Mouse (Mus musculus): ENCODE results near the gene Rd3. TPM values are rescaled to one million over a fixed set of nuclear protein-coding genes. Genes with fewer than 3 reads are reported as not detected.

Rd3 gene
- polyA plus RNA-seq, 1 experiment from 2014 or later, result 0.14 TPM

DNA sequence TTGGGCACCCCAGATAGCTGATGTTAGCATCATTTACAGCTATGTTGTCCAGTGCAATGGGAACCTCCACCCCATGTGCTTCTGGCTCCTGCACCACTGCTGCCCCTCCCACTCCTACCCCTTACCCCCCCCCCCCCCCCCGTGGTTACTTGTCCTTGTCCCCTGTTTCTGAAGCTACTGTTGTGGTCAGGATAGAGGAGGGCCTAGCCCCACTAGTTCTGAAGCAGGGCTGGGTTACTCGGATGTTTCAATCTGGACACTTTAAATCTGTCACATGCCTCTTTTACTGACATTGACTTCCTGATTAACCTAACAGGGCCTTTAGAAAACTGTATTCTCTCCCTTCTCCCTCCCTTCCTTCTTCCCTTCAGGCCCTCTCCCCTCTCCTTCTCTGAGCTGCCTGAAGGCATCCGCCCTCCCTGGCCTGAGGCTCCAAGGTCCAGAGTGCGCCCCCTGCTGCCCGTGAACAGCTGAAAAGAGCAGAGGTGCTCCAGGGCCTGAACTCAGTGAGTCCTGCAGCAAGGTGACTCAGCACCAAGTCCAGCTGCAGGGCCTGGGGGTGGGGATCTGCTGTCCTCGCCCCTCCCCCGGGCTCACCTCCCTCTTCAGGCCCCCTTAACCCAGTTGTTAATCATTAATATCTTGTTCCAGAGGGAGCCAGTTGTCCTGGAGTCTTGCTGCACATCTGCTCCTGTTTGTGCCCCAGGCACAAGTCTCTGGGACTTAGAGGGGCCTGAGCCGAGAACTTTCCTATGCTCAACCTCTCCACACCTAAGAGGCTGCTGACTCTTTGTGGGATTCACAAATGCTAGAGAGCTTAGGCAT, 13.0 kb upstream of the Rd3 start:
- no peak overlapping the region for H3K4me2 ChIP-seq
- H3K27me3 ChIP-seq, result no peaks in the 10 kb centered on the region; the same call in 1 of the 2 replicates
- ATAC-seq (ENCODE audit: low read depth) (peak; percentile 84), DNase-seq (peak; percentile 76)
- peaks cover 8% of the 10 kb centered on the region for H3K4me1 ChIP-seq (replicated peaks)
- no peaks in the 10 kb centered on the region for H3K9me3 ChIP-seq (replicated peaks)
- whole genome bisulfite sequencing (ENCODE audit: insufficient replicate concordance), result 16% methylated on average over 8 of the region's 8 CpGs
- H3K9ac ChIP-seq, result no peak overlapping the region
- no peaks in the 10 kb centered on the region for H3K36me3 ChIP-seq
- peak overlapping the region; percentile 61 for H3K27ac ChIP-seq
- H3K4me3 ChIP-seq (replicated peaks), result no peak overlapping the region

DNA sequence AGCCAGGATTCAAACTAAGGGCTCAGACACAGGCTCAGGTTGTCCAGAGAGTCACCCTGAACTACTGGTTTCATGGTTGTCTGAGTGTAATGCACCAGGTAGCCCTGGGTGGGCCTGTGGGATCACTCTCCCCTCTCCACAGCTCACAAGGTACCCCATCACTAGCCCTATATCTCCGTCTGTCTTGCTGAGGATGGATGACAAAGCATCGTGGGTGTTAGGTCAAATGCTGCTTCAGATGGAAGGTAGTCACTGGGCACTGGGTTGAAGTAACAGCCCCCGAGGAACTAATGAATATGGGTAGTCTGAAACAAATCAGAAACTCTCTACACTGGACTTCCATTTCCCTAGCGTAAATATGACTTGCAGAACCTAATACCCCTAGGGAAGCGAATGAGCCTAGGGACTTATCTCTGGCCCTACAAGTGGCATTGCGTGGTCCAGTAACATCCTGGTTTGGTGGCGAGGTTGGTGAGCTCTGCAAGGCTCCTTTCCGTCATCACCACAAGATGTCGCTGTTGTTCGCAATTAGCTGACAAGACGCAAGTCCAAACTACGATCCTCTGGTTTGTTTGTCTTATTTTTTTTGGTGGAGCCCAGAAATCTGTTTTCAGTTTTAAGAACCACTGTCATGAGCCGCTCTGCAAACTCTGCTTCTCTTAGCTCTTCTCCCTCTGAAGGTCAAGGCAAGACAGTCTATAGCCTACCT, 12.2 kb upstream of the Rd3 start:
- H3K4me1 ChIP-seq (replicated peaks), result peaks cover 8% of the 10 kb centered on the region
- H3K36me3 ChIP-seq, result no peaks in the 10 kb centered on the region
- H3K9ac ChIP-seq, result no peak overlapping the region
- ATAC-seq (ENCODE audit: low read depth) (peak; percentile 60), DNase-seq (peak; percentile 62)
- H3K27me3 ChIP-seq, result no peaks in the 10 kb centered on the region; the same call in 1 of the 2 replicates
- no peaks in the 10 kb centered on the region for H3K9me3 ChIP-seq (replicated peaks)
- H3K4me3 ChIP-seq (replicated peaks), result no peak overlapping the region
- H3K27ac ChIP-seq, result peak overlapping the region; percentile 61
- H3K4me2 ChIP-seq, result no peak overlapping the region
- whole genome bisulfite sequencing (ENCODE audit: insufficient replicate concordance), result 11% methylated on average over 13 of the region's 13 CpGs

DNA sequence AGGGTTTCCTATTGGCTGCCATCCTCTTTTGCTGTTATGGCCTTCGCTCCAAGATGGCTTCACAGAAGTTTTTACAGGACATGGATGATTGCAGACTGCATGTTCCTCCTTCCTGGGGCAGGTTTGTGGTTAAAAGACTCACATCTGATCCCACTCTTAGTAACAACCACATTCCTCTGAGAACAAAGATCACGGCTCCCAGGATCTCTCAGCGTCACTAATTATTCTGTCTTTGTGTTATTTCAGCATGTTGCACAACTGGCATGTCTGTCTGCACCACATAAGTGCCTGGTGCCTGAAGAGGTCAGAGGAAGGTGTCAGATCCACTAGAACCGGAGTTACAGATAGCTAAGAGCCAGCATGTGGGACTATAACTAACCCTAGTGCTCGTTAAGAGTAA, 7.2 kb upstream of the Rd3 start:
- Histone ChIP-seq H3K4me3 (replicated peaks) (no peak overlapping the region), H3K27ac (no peak overlapping the region), H3K9me3 (replicated peaks) (no peaks in the 10 kb centered on the region), H3K9ac (no peak overlapping the region), H3K4me1 (replicated peaks) (peaks cover under 1% of the 10 kb centered on the region; the same call in 1 of the 2 replicates), H3K36me3 (no peaks in the 10 kb centered on the region), H3K4me2 (no peak overlapping the region), H3K27me3 (0 out of 2 replicates have a peak, but pooled peaks cover 2% of the 10 kb centered on the region)
- 63% methylated on average over 5 of the region's 5 CpGs for WGBS (ENCODE audit: insufficient replicate concordance)
- DNase-seq (no peak), ATAC-seq (ENCODE audit: low read depth) (no peak)

DNA sequence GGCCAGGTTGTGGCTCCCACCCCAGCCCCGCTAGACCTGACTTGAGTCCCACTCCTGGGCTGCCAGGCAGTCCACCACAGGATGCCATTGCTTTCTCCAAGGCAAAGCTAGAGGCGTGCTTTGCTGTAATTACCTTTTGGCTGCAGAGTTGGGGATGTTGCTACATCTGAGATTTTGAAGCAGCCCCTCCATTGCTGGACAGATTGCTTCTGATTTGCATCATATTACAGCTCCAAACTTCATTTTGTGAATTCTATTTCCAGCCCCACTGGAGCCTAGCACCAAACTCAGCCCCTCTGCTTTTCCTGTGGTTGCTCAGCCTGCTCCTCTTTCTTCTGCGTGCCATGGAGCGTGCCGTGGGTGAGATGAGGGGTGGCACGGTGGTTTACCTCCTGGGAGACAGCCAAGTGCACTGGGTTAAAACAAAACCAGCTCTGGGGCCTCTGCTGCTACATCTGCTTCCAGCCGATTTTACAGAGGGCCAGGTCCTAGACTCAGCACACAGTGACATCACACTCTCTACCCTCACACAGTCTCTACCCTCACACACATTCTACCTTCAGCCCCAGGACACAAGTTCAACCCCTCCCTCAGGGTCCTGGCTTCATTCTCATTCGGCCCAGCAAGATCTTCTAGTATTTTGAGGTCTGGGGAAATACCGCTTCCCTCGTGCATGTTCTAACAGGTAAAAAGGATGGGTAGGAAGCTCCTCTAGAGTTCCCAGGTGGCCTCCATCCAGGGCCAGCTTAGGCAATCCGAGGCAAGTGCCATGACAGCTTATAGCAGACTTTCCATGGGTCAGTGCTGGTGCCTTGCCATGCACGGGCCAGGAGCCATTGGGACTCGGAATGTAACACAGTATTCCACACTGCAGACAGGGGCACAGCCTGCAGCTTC, 2.4 kb upstream of the Rd3 start:
- Histone ChIP-seq H3K4me2 (no peak overlapping the region), H3K4me1 (replicated peaks) (no peaks in the 10 kb centered on the region), H3K9ac (no peak overlapping the region), H3K27ac (no peak overlapping the region), H3K36me3 (no peaks in the 10 kb centered on the region), H3K4me3 (replicated peaks) (no peak overlapping the region), H3K9me3 (replicated peaks) (no peaks in the 10 kb centered on the region), H3K27me3 (peaks cover 21% of the 10 kb centered on the region; the same call in 1 of the 2 replicates)
- DNase-seq (no peak), ATAC-seq (ENCODE audit: low read depth) (no peak)
- WGBS (ENCODE audit: insufficient replicate concordance), result 54% methylated on average over 13 of the region's 13 CpGs

DNA sequence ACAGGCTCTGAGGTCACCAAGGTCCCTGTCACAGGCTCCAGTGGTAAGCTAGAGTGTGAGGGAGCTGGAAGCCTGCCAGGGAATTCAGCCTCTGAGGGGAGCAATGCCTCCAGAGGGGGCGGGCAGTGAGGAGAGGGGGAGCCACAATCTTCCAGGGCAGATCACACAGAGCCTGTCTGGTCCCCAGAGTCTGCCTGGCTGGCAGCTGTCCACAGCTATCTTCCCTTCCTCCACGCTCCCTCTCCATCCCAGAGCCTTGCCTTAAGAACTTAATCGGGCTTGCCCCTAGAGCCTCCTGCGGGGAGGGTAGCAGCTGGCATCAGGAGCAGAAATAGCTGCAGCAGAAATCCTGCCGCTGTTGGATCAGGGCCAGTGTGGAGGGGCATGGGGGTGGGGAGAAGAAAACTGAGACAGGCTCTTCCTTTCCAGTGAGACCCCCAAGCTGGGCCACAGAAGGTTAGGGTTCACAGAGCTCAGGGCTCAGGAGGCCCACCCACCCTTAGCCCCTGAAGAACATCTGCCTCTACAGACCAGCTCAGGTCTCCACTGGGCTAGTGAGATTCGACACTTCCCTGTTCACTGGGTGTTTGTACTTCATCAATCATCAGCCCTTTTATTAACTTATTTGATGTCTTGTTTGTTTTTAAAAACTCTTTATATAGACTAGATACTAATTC, 4.4 kb downstream of the Rd3 start:
- no peaks in the 10 kb centered on the region for H3K36me3 ChIP-seq
- 58% methylated on average over 6 of the region's 6 CpGs for WGBS (ENCODE audit: insufficient replicate concordance)
- peaks cover 35% of the 10 kb centered on the region for H3K27me3 ChIP-seq
- H3K4me2 ChIP-seq, result no peak overlapping the region
- no peaks in the 10 kb centered on the region for H3K9me3 ChIP-seq (replicated peaks)
- H3K4me3 ChIP-seq (replicated peaks), result no peak overlapping the region
- H3K4me1 ChIP-seq (replicated peaks), result no peaks in the 10 kb centered on the region
- H3K27ac ChIP-seq, result no peak overlapping the region
- H3K9ac ChIP-seq, result no peak overlapping the region
- DNase-seq (no peak), ATAC-seq (ENCODE audit: low read depth) (peak; percentile 19; the same call in 1 of the 2 replicates)

DNA sequence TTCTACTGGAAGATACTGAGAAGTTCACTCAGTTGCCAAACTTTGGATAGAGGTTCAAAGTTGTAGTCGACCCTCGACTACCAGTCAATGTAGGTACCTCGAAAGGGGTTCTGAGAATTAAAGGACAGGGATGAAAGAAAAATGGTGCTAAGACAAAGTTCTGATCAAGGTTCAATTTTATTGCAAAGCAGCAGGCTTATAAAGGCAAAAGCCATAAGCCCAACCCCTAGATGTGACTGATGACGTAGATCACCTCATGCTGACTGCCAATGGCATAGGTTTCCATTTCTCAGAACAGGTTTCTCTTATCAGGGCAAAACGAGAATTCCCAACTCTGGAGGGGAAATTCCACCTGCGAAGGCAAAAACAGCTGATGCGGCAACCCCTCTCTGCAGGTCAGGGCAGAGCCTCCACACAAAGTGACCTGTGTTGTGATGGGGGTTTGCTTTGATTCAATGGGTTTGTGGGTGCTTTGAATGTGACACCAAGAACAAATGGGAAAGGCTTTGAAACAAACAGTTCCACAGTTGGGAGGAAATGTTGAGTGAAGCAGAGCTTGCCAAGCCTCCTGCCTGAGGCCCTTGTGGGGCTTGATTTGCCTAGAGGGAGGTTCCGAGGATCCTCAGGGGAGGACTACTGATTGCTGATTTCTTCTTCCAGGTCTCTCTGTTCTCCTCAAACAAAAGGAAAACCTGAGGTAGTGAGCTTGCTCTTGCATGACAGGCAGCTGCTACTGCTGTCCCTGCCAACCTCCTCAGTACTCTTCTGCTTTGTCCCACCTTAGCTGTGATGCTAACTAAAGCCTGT, 9.7 kb downstream of the Rd3 start:
- no peak overlapping the region for H3K27ac ChIP-seq
- no peak overlapping the region for H3K9ac ChIP-seq
- ATAC-seq (ENCODE audit: low read depth), result no peak
- peaks cover 22% of the 10 kb centered on the region for H3K27me3 ChIP-seq
- 62% methylated on average over 8 of the region's 8 CpGs for WGBS (ENCODE audit: insufficient replicate concordance)
- H3K4me2 ChIP-seq, result no peak overlapping the region
- H3K4me1 ChIP-seq (replicated peaks), result peaks cover 22% of the 10 kb centered on the region
- H3K4me3 ChIP-seq (replicated peaks), result no peak overlapping the region
- H3K36me3 ChIP-seq, result no peaks in the 10 kb centered on the region
- no peak for DNase-seq
- no peaks in the 10 kb centered on the region for H3K9me3 ChIP-seq (replicated peaks)

DNA sequence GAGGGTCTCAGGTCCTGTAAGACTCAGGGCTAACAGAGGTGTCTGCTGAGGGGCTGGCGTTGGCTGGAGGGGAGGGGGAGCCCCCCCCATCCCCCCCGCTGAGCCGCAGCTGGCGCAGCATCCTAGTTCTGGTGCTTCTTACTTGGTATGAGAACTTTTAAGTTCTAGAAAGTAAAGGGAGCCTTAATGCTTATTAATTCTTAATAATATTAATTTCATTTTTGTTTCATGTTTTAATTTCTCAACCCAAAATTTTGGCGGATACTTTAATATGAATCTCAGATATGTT, 10.3 kb downstream of the Rd3 start:
- Histone ChIP-seq H3K4me3 (replicated peaks) (no peak overlapping the region), H3K4me2 (no peak overlapping the region), H3K36me3 (no peaks in the 10 kb centered on the region), H3K27me3 (peaks cover 22% of the 10 kb centered on the region), H3K9me3 (replicated peaks) (no peaks in the 10 kb centered on the region), H3K27ac (no peak overlapping the region), H3K4me1 (replicated peaks) (peaks cover 22% of the 10 kb centered on the region), H3K9ac (no peak overlapping the region)
- ATAC-seq (ENCODE audit: low read depth) (no peak), DNase-seq (no peak)
- 39% methylated on average over 5 of the region's 5 CpGs for WGBS (ENCODE audit: insufficient replicate concordance)

DNA sequence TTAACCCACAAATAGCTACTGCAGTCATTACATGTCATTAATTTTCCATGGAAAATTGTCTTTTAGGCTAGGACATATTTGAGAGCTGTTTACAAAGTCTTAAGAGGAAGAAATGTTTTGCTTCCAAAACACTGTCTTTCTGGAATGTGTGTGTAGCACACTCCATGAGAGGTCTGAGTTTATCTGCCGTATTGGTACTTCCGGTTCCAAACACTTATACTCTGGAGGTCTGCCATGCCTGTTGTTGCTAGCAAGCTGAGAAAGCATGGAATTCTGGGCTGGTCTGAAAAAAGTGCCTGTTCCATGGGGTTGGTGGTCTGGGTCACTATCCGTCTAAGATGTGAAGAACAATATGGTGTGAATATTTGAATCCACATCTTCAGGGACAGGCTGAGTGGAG, 11.5 kb downstream of the Rd3 start:
- Histone ChIP-seq H3K4me3 (replicated peaks) (no peak overlapping the region; the same call in 1 of the 2 replicates), H3K4me1 (replicated peaks) (peaks cover 24% of the 10 kb centered on the region), H3K27me3 (peaks cover 17% of the 10 kb centered on the region), H3K4me2 (peak overlapping the region; percentile 78), H3K9me3 (replicated peaks) (no peaks in the 10 kb centered on the region), H3K36me3 (no peaks in the 10 kb centered on the region), H3K9ac (0 out of 2 replicates have a peak overlapping the region, but pooled peaks have one; percentile 2), H3K27ac (no peak overlapping the region)
- whole genome bisulfite sequencing (ENCODE audit: insufficient replicate concordance), result 68% methylated on average over 3 of the region's 3 CpGs
- ATAC-seq (ENCODE audit: low read depth) (no peak), DNase-seq (no peak)

DNA sequence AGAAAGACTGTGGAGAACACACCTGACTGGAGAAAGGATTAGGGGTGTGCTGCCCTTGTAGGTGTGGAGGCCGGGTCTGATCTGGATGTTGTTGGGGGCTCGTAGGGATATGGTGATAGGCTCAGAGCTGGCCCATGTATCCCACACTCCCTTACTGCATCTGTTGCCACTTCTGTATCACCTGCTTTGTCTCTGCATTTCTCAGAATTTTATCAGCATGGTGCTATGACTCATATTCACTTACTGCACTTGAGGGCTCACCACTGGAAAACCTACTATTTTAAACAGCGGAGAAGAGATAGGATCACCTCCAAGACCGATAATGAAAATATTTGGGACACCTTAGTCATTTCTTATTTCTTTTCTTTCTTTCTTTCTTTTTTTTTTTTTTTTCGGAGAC, 11.9 kb downstream of the Rd3 start:
- Histone ChIP-seq H3K27me3 (peaks cover 17% of the 10 kb centered on the region), H3K4me3 (replicated peaks) (peak overlapping the region; percentile 71), H3K9me3 (replicated peaks) (no peaks in the 10 kb centered on the region), H3K9ac (no peak overlapping the region), H3K4me2 (peak overlapping the region; percentile 78), H3K36me3 (no peaks in the 10 kb centered on the region), H3K27ac (no peak overlapping the region), H3K4me1 (replicated peaks) (peaks cover 26% of the 10 kb centered on the region)
- no peak for DNase-seq
- 62% methylated on average over 5 of the region's 5 CpGs for WGBS (ENCODE audit: insufficient replicate concordance)
- no peak for ATAC-seq (ENCODE audit: low read depth)

DNA sequence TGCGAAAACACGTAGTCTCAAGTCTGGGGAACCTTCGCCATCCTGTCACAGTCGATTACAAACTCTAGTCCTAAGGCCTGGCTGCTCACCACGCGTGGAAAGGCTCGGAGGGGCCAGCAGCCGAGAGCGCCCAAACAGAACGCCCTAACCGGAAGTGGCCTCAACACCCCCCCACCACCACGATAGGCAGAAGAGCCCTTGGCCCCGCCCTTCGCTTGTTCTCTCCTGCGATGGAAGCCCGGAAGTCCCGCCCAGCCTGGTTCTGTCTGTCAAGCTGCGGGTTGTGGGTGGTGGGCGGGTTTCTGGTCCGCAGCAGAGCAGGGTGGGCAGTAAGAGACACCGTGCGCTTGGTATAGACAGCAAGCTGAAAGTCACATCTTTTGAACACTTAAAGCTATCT, 12.8 kb downstream of the Rd3 start:
- peak overlapping the region; percentile 78 for H3K4me2 ChIP-seq
- peak overlapping the region; percentile 77 for H3K9ac ChIP-seq
- H3K4me3 ChIP-seq (replicated peaks), result peak overlapping the region; percentile 71
- peak; percentile 89 for DNase-seq
- peaks cover 36% of the 10 kb centered on the region for H3K4me1 ChIP-seq (replicated peaks)
- peaks cover 12% of the 10 kb centered on the region for H3K27me3 ChIP-seq
- peak overlapping the region; percentile 76 for H3K27ac ChIP-seq
- H3K9me3 ChIP-seq (replicated peaks), result no peaks in the 10 kb centered on the region
- ATAC-seq (ENCODE audit: low read depth), result peak; percentile 83
- H3K36me3 ChIP-seq, result no peaks in the 10 kb centered on the region
- WGBS (ENCODE audit: insufficient replicate concordance), result under 1% methylated on average over 22 of the region's 22 CpGs

Measured in liver, embryonic 13.5 days (tissue).